Mouse (Mus musculus): ENCODE measurements at regions not wholly inside any gene's neighbourhood (a gene's known extent, or its start where the extent isn't known, plus 50 kb on each side); places are given as distances from the start of the nearest gene placed in this dataset.

- DNase-seq (ENCODE audit: low spot score in 2 of 2): no peak
- intact Hi-C loops (cut with DNase I): no loop called here
These were observed 195.3 kb upstream of the Kbtbd8 start for GRCm38 (mm10) chr6:94921741-94922140.

DNA sequence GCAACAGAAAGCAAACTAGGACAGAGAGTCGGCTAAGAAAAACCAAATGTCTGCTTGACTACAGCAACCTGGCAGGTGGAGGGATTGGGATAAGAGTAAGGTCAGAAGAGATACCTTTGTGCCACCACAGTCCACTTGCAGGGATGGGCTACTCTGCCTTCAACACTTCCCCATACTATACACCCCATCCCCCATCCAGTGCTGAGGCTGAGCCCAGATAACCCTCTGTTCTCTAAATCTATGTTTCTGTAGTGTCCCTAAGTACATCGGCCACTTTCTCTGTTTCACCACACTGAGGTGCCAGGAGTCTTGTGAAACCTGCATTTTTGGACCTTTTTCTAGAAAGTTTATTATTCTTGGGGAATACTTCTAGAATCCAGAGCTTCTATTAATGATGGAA, 196.3 kb upstream of the Kbtbd8 start:
- no peak for DNase-seq (ENCODE audit: low spot score in 2 of 2)
- intact Hi-C loops (cut with DNase I): no loop called here

DNA sequence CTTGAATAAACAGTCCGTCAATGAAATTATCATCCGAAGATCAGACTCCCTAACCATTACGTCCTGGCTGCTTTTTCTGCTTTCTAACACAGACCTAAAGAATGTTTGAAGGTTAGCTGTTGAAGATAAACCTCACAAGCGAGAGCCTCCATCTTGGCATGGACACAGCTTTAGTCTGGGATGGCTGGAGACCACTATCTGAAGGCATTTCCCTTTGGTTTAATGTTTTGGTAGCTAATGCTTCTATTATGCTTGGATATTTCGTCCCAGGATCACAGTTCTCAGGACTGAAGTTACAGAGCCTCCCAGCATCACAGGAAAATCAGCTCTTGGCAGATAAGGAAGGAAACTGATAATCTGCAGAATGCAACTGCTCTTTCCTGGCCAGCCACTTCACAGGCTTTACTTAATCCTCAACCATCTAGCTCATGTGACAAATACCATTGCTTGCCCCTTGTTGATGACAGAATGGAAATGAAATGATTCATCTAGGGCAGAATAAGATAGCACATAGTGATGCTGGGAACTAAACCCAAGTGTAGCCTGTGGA, 197.8 kb upstream of the Kbtbd8 start:
- no peak for DNase-seq (ENCODE audit: low spot score in 2 of 2)
- intact Hi-C loops (cut with DNase I): no loop called here

DNA sequence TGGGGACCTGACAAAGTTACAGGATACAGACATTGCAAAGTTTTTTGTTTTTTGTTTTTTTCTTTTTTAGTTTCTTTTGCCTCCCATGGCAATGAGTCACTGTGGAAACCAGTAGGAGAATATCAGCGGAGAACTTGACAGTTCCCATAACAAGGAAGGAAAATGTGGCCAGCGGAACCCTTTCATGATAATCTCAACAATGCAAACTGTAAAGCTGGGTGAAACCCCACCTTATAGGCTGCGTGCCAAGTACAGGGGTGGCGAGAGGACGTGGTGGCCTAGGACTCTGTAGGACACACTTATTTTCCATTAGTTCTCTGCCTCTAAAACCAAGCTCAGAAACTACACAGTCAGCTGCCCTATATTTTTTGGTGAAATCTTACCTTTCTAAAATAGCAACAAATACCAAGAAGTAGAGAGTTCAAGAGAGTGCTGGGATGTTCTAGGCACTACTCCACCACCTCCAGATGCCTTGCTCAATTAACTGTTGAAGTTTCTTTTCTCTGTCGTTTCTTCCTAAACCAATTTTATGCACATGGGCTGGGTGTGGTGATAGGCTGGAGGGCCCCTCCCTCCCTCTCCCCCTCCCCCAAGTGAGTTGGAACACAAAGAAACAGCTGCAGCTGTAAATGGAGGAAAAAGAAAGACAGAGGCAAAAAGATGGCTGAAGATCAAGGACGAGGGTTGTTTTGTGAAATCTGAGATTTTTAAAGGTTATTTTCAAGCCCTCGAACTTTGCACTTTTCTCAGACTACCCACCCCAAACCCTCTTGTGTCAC, 201.0 kb upstream of the Kbtbd8 start:
- peak; percentile 5 to 17 for DNase-seq (ENCODE audit: low spot score in 2 of 2)
- intact Hi-C loops (cut with DNase I): no loop called here

DNA sequence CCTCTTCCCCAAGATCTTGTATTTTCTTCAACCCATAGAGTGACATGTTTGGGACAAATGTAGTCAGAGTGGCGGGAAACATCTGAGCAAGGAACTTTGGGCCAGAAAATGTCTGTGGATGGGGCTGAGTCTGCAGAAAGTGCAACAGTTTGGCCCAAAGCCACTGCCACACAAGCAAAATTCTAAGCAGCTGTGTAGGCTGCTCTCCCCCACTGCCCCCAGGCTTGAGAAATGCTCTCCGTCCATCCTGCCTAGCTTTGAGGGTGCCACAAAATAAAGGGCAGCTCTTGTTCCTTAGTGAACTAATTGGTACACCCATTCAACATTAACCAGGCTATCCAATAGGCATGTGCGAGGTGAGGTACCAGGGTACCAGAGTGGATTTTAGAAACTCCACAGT, 205.2 kb upstream of the Kbtbd8 start:
- intact Hi-C loops (cut with DNase I): no loop called here
- no peak for DNase-seq (ENCODE audit: low spot score in 2 of 2)

DNA sequence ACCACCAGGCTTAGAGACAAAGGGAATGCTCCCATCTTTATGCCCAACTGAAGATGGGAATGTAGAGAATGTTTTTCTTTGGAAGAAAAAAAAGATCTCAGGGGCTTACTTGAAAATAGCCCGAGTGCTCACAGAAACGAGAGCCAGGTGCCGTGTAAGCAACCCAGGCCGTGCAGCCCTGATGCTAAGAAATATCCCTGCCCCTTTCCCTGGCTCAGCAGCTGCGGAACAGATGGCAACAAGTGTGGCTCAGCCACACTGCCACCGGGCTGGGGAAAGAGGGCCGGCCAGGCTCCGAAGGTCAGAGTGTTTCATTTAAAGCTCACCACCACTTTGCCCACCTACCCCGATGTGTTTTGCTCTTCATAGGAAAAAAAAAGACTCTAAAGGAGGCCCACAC, 205.7 kb upstream of the Kbtbd8 start:
- no peak for DNase-seq (ENCODE audit: low spot score in 2 of 2)
- intact Hi-C loops (cut with DNase I): no loop called here

GRCm38 (mm10) chr6:94900862-94901261, 200.9 kb upstream of the Lrig1 start:
- DNase-seq (ENCODE audit: low spot score in 2 of 2): no peak
- intact Hi-C loops (cut with DNase I): no loop called here

DNA sequence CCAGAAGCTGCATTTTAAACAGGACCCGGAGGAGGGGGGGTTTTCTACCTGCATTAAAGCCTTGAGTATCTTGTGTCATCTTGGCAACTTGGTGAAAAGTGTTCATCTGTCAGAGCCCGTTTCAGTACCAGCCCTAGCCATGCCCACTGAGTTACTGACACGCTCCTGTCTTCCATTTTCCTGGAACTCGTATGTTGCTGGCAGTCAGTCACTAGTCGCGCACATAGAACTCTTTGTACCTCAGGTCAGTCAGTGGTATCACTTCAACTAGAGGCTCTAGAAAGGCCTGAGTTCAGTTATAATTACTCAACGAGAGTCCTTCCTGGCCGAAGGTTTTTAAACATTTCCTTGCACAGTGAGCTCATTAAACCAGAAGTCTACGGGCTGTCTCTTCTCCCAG, 198.9 kb upstream of the Lrig1 start:
- no peak for DNase-seq (ENCODE audit: low spot score in 2 of 2)
- intact Hi-C loops (cut with DNase I): no loop called here

GRCm38 (mm10) chr6:94890165-94890564, 190.2 kb upstream of the Lrig1 start:
- no peak for DNase-seq (ENCODE audit: low spot score in 2 of 2)
- intact Hi-C loops (cut with DNase I): no loop called here

GRCm38 (mm10) chr6:94889271-94889670, 189.3 kb upstream of the Lrig1 start:
- intact Hi-C loops (cut with DNase I): no loop called here

GRCm38 (mm10) chr6:94881139-94881538, 181.2 kb upstream of the Lrig1 start:
- intact Hi-C loops (cut with DNase I): no loop called here
- DNase-seq (ENCODE audit: low spot score in 2 of 2): no peak

More at GRCm38 (mm10) chr6:94889271-94889670, 189.3 kb upstream of the Lrig1 start:
- DNase-seq (ENCODE audit: low spot score in 2 of 2): no peak

- intact Hi-C loops (cut with DNase I): no loop called here
- DNase-seq (ENCODE audit: low spot score in 2 of 2): no peak
These were observed 175.9 kb upstream of the Lrig1 start for GRCm38 (mm10) chr6:94875841-94876240.

DNA sequence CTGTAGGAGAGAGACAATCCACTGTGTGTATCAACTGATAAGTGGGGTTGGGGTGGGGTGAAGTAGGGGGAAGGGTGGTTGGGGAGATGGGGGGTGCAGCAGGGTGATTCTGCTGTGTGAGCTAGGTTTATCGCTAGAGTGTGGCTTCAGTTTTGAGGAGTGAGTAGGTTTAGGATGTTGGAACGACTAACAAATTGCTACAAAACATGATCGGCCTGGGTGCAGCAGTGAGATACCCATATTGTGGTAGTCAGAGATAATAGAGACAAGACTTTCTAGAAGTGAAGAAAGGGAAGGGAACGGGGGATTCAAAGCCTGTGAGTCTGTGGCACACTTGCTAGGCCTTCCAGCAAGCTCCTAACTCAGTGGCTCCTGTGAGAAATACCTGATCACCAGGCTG, 175.1 kb upstream of the Lrig1 start:
- intact Hi-C loops (cut with DNase I): no loop called here

GRCm38 (mm10) chr6:94874415-94874814, 174.5 kb upstream of the Lrig1 start:
- intact Hi-C loops (cut with DNase I): no loop called here
- DNase-seq (ENCODE audit: low spot score in 2 of 2): peak in 1 of 2 experiments; percentile 4

More for the DNA sequence above, 175.1 kb upstream of the Lrig1 start:
- no peak for DNase-seq (ENCODE audit: low spot score in 2 of 2)

- intact Hi-C loops (cut with DNase I): no loop called here
- no peak for DNase-seq (ENCODE audit: low spot score in 2 of 2)
These were observed 168.0 kb upstream of the Lrig1 start for GRCm38 (mm10) chr6:94867952-94868351.

- DNase-seq (ENCODE audit: low spot score in 2 of 2): no peak
- intact Hi-C loops (cut with DNase I): no loop called here
These were observed 165.5 kb upstream of the Lrig1 start for GRCm38 (mm10) chr6:94865498-94865897.

DNA sequence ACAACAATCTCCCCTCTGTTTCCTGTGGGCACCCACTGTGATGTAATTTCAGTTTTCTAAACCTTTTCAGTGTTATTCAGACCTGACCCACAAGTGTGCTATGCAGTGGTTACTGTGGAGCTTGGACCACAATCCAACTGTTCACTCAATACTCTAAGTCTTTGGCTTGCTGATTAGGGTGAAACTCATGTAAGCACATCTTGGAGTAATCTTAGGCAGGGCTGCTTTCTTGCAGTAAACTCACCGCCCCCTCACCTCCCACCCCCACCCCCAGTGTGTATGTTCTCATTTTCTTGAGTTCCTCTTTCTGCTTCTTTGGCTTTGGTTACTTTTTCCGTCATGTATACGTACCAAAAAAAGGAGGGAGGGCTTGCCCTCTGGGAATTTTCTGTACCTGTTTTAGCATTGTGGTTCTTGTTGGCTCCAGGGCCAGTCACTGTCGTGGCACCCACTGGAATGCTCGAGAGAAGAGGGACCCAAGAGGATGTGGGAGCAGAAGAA, 158.2 kb upstream of the Lrig1 start:
- intact Hi-C loops (cut with DNase I): no loop called here
- DNase-seq (ENCODE audit: low spot score in 2 of 2): no peak

GRCm38 (mm10) chr6:94850121-94850520, 150.2 kb upstream of the Lrig1 start:
- intact Hi-C loops (cut with DNase I): no loop called here

DNA sequence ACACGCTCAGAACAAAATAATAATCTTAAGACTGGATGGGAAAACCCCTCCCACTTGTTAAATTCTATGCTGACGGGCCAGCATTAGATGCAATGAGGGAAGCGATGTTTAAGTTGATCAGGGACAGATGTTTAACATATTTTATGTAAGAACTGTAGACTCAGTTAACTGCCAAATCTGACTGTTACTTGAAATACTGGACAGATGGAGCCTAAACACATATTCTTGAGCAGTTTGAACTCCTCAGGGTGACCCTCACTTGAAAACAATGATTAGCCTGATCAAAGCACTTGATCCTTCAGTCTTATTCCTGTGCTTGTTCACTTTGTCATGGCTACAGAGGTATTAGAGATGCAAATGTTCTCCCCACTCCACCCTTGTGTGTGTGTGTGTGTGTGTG, 149.6 kb upstream of the Lrig1 start:
- intact Hi-C loops (cut with DNase I): no loop called here
- DNase-seq (ENCODE audit: low spot score in 2 of 2): no peak

More at GRCm38 (mm10) chr6:94850121-94850520, 150.2 kb upstream of the Lrig1 start:
- no peak for DNase-seq (ENCODE audit: low spot score in 2 of 2)

GRCm38 (mm10) chr6:94848437-94848836, 148.5 kb upstream of the Lrig1 start:
- peak; percentile 5 to 11 for DNase-seq (ENCODE audit: low spot score in 2 of 2)
- intact Hi-C loops (cut with DNase I): no loop called here

GRCm38 (mm10) chr6:94845821-94846220, 145.9 kb upstream of the Lrig1 start:
- intact Hi-C loops (cut with DNase I): no loop called here
- no peak for DNase-seq (ENCODE audit: low spot score in 2 of 2)

Data from left cerebral cortex, postnatal 14 days (tissue).